Mouse (Mus musculus): Measurements from ENCODE around the gene Insm1.

Gene Insm1

GRCm38 (mm10) chr2:146224141-146224540 is 2.4 kb downstream of the Insm1 start:
- DNase-seq (ENCODE audit: low spot score) = no peak

GRCm38 (mm10) chr2:146225818-146226217 is 4.1 kb downstream of the Insm1 start:
- DNase-seq (ENCODE audit: low spot score) = no peak

GRCm38 (mm10) chr2:146226484-146226883 is 4.8 kb downstream of the Insm1 start:
- DNase-seq (ENCODE audit: low spot score) = peak; percentile 51

- DNase-seq (ENCODE audit: low spot score) = no peak
Observed at GRCm38 (mm10) chr2:146227646-146228045, 5.9 kb downstream of the Insm1 start.

GRCm38 (mm10) chr2:146228435-146228834 is 6.7 kb downstream of the Insm1 start:
- no peak for DNase-seq (ENCODE audit: low spot score)

- no peak for DNase-seq (ENCODE audit: low spot score)
Observed at GRCm38 (mm10) chr2:146231485-146231884, 9.8 kb downstream of the Insm1 start.

GRCm38 (mm10) chr2:146239196-146239747 is 17.6 kb downstream of the Insm1 start:
- DNase-seq (ENCODE audit: low spot score) = no peak

GRCm38 (mm10) chr2:146244049-146244448 is 22.3 kb downstream of the Insm1 start:
- DNase-seq (ENCODE audit: low spot score) = no peak

GRCm38 (mm10) chr2:146245401-146245800 is 23.7 kb downstream of the Insm1 start:
- DNase-seq (ENCODE audit: low spot score) = no peak

GRCm38 (mm10) chr2:146246409-146247075 is 24.8 kb downstream of the Insm1 start:
- DNase-seq (ENCODE audit: low spot score) = no peak

GRCm38 (mm10) chr2:146247576-146247975 is 25.9 kb downstream of the Insm1 start:
- no peak for DNase-seq (ENCODE audit: low spot score)

- DNase-seq (ENCODE audit: low spot score) = no peak
Observed at GRCm38 (mm10) chr2:146249033-146249432, 27.3 kb downstream of the Insm1 start.

GRCm38 (mm10) chr2:146250236-146250904 is 28.6 kb downstream of the Insm1 start:
- DNase-seq (ENCODE audit: low spot score) = no peak

GRCm38 (mm10) chr2:146254387-146254786 is 32.7 kb downstream of the Insm1 start:
- DNase-seq (ENCODE audit: low spot score) = no peak

- no peak for DNase-seq (ENCODE audit: low spot score)
Observed at GRCm38 (mm10) chr2:146255636-146256035, 33.9 kb downstream of the Insm1 start.

- DNase-seq (ENCODE audit: low spot score) = no peak
Observed at GRCm38 (mm10) chr2:146256321-146256875, 34.7 kb downstream of the Insm1 start.

GRCm38 (mm10) chr2:146257037-146257436 is 35.3 kb downstream of the Insm1 start:
- no peak for DNase-seq (ENCODE audit: low spot score)

- no peak for DNase-seq (ENCODE audit: low spot score)
Observed at GRCm38 (mm10) chr2:146257609-146258008, 35.9 kb downstream of the Insm1 start.

- DNase-seq (ENCODE audit: low spot score) = peak; percentile 10
Observed at GRCm38 (mm10) chr2:146258736-146259469, 37.2 kb downstream of the Insm1 start.

GRCm38 (mm10) chr2:146259787-146260560 is 38.3 kb downstream of the Insm1 start:
- no peak for DNase-seq (ENCODE audit: low spot score)

GRCm38 (mm10) chr2:146261146-146261545 is 39.4 kb downstream of the Insm1 start:
- no peak for DNase-seq (ENCODE audit: low spot score)

GRCm38 (mm10) chr2:146262215-146262614 is 40.5 kb downstream of the Insm1 start:
- no peak for DNase-seq (ENCODE audit: low spot score)

Measured in ovary, postnatal 36 days (tissue).